Comparison of ENCODE assay signal across 9 mouse cellular contexts in the genomic region with DNA sequence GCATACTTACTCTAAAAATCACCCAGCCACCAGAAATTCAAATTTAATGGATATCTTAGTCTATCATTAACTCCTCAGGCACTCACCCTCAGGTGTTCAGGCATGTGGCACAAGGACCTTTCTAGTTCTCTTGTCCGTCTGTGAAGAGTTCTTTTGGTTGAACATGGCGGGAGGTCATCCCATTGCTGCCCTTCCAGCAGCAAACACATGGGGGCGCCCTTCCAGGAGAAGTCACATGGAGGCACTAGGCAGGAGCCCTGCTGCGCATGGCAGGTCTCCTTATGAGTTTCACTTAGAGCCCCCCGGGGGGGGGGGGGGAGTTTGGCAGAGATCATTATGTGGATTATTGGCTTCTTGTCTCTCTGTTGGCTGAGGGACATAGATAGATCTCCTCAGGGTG. TPM values are rescaled to one million over a fixed set of nuclear protein-coding genes. Genes with fewer than 3 reads are reported as not detected.
A peak's percentile ranks its signal among the peaks of the same experiment; 100 is the strongest.
DNase-seq lines count a peak whose midpoint lies in the region; ATAC-seq lines count a peak whose summit lies in the region.
"Had no signal": no experiment of that assay in that cellular context is flagged by ENCODE, and none has a peak within 500 bp of the region (broad histone marks: within the 10 kb centered on the region; RNA-seq: fewer than 3 reads in every experiment).

No protein-coding gene starts in this region.

- intact Hi-C loops in gastrocnemius, postnatal 14 days (cut with DNase I; ENCODE audit: low total_unique reads), result no loop called here

- DNase-seq in gastrocnemius, adult 18-20 months (ENCODE audit: low spot score), result peak; percentile 16
- no peak for DNase-seq in gastrocnemius, postnatal 25 days
- DNase-seq in CD8-positive naive resting alpha-beta T cell, adult 2 months (ENCODE audit: low read depth in 2 of 2, low spot score in 2 of 2), result peak; percentile 41 to 51
- peak; percentile 17 for DNase-seq in gastrocnemius, postnatal 14 days
- peak; percentile 56 for DNase-seq in naive thymus-derived CD4-positive, alpha-beta T cell, adult 2 months (ENCODE audit: low read depth)
- no peak for DNase-seq in right cerebral cortex, postnatal 14 days
- no peak for DNase-seq in right cerebral cortex, adult 18-20 months

- ATAC-seq in inflammation-experienced regulatory T-cells, adult 6 months, result no peak
- ATAC-seq: Patski had no signal

RNA-seq across cellular contexts. Expression of a gene that starts 59.3 kb away (rescaled TPM):
- 10 to 100 TPM; 16.3 to 17.6 TPM for total RNA-seq in gastrocnemius, adult 18-20 months (2021)
- total RNA-seq in gastrocnemius, postnatal 25 days (2021), result 10 to 100 TPM; 16.1 to 17.6 TPM
- 10 to 100 TPM; 14.2 to 14.9 TPM for total RNA-seq in gastrocnemius, postnatal 14 days (2021)
- polyA plus RNA-seq in inflammation-experienced regulatory T-cells, adult 6 months (2017; shearing (Covaris generic)), result 10 to 100 TPM; 12.6 to 23.9 (median 21.1) TPM

Comparison
In these comparisons a context has a peak if more than half of its experiments do, and no peak if none do; other contexts are left out.
1. DNase-seq: peak in gastrocnemius, adult 18-20 months (single experiment), CD8-positive naive resting alpha-beta T cell, adult 2 months (2 of 2), gastrocnemius, postnatal 14 days (single experiment) and naive thymus-derived CD4-positive, alpha-beta T cell, adult 2 months (single experiment); none in gastrocnemius, postnatal 25 days (single experiment), right cerebral cortex, postnatal 14 days (single experiment) and right cerebral cortex, adult 18-20 months (single experiment).